Mouse (Mus musculus) brain, embryonic 14.5 days (tissue): Measurements from ENCODE around the gene H2-Ob.
"Not testable (repeated sequence)": the region's sequence is repeated elsewhere in the genome, so short reads cannot be mapped to it uniquely, and the experiment has no call there.

Experiments used
- CTCF ChIP-seq: fragments of 200-500 bp; IDR thresholded peaks from 2 replicates; pipeline ENCODE4 v1.5.1; 2012; ENCODE audit warnings: inconsistent platforms, mild to moderate bottlenecking, moderate library complexity, borderline replicate concordance; ENCODE audit not compliant: insufficient read depth, insufficient read length; ENCODE audit errors: extremely low read depth
- POLR2A ChIP-seq: fragments of 200-500 bp; IDR thresholded peaks from 2 replicates; pipeline ENCODE4 v1.6.1; 2012; ENCODE audit warnings: mild to moderate bottlenecking, inconsistent platforms, borderline replicate concordance; ENCODE audit not compliant: poor library complexity, insufficient read depth, insufficient read length, severe bottlenecking; ENCODE audit errors: extremely low read depth

DNA sequence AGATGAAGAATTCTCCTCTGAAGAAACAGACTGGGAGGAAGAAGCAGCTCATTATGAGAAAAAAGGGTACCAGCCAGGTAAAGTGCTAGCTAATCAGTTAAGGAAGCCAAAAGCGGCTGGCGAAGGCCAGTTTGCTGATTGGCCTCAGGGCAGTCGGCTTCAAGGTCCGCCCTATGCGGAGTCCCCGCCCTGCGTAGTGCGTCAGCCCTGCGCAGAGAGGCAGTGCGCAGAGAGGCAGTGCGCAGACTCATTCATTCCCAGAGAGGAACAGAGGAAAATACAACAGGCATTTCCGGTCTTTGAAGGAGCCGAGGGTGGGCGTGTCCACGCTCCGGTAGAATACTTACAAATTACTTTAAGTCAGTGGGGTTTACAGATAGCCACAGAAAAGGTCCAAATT, 18.3 kb upstream of the H2-Ob start:
- TF ChIP-seq CTCF, POLR2A: not testable (repeated sequence)
